Mouse (Mus musculus) E14TG2a.4 (cell line): ENCODE results near the gene Usp3.

ENCODE experiments used
- CTCF ChIP-seq: conservative IDR thresholded peaks from 2 replicates; pipeline ENCODE4 v1.5.1; 2014; ENCODE audit warnings: low read length
- NANOG ChIP-seq: IDR thresholded peaks from 2 replicates; pipeline ENCODE4 v1.6.1; 2014; ENCODE audit warnings: borderline replicate concordance, low read length, mixed read lengths
- POU5F1 ChIP-seq: IDR thresholded peaks from 2 replicates; pipeline ENCODE4 v1.6.1; 2014; ENCODE audit warnings: low read length, borderline replicate concordance

DNA sequence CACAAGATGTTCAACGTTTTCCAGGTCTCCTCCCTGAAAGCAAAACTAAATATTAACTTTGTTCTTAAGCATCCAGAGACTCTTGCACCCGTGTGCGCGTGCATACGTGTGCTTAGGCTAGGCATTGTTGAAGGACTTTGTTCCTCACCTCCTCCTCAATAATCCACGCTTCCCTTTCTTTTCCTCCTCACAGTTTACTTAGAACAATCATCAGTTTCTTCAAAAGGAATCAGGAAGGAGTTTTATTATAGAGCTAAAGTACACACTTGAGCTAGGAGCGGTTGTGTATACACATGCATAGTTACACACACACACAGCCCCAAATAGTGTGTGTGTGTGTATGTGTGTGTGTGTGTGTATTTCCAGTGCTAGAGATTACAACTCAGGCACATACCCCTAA is 20.7 kb upstream of the Usp3 start:
- no peak for TF ChIP-seq CTCF
- no peak for TF ChIP-seq POU5F1
- TF ChIP-seq NANOG, result no peak
